Mouse (Mus musculus) embryonic stem cell, embryonic (primary cell): ENCODE measurements around the gene Nme4.

Source experiments
- CTCF ChIA-PET, 4 experiments: fragments of 300-600 bp in 2 of 4; fragments of 350-600 bp in 2 of 4; sonication (Branson Sonifier 250); formaldehyde crosslinking; loops; one replicate each; lab custom pipeline; 2022; ENCODE audit warnings: inconsistent platforms in 2 of 4; lab: Charles Lee
- POLR2A ChIA-PET, 4 experiments: fragments of 300-600 bp in 2 of 4; fragments of 350-600 bp in 2 of 4; sonication (Branson Sonifier 250); formaldehyde crosslinking; loops; one replicate each; lab custom pipeline; 2022; ENCODE audit warnings: antibody characterized with exemption in 4 of 4, inconsistent platforms in 1 of 4; lab: Charles Lee

The Nme4 gene

DNA sequence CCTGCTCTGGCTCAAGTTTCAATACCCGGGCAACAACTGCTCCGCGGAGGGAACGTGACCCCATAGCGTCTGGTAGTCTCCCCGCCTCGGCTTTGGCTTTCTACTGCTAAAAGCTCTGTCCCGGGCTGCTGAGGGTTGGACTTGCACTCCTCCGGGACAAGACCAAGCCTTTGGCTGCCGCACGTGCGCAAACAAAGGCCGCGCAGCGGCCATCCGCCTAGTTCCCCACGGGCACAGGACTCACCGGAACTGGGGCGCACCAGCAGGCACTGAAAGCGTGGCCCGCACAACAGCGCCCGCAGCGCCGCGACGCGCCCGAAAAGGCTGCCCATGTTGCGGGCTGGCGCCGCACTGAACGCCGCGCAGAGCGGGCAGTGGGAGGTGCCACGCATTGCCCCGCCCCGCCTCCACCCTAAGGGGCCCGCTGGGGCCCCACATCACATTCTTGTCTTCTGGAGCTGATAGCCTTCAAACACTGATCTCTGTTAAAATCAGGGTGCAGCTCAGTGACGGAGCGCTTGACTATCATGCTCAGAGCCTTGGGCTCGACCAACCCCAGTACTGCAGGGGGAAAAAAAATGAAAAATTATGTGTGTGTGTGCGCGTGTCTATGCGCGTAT, at the start of gene Nme4:
TSS of gene Nme4 (minus strand) at position 482 of the 620 bp plus-strand sequence.
- POLR2A ChIA-PET = interaction anchor here in 3 of 4 experiments (0.6 to 11.1 kb wide), 30 partner anchors 10 to 227 kb away, joined by 3 to 106 read pairs (median 3); partner anchors contain the start of genes Rab11fip3 (in 3 of the 3), Luc7l (in 2 of the 3), Tmem8 (in 2 of the 3) and Mrpl28 (in 1 of the 3)
- CTCF ChIA-PET = interaction anchor here (0.5 to 2.0 kb wide), 9 partner anchors 18 to 173 kb away, joined by 4 to 7 read pairs (median 5); partner anchors contain the start of genes Mrpl28 (in 1 of the 4) and Tmem8 (in 1 of the 4)

DNA sequence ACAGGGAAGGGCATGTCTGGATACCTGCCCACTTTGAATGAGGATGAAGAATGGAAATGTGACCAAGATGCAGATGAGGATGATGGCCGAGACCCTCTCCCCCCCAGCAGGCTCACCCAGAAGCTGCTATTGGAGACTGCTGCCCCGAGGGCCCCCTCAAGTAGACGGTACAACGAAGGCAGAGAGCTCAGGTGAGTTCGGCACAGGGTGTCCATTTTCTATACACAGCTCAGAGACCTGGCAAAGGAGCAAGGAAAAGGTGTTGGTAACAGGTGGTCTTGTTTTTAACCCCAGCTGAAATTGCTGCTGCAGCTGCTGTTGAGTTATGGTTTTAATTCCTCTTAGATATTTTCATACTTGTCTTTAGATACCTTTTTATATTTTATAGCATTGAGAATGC, 48.0 kb upstream of the Nme4 start:
- POLR2A ChIA-PET = interaction anchor here in 3 of 4 experiments (0.5 to 1.4 kb wide), 6 partner anchors 10 to 311 kb away, joined by 3 to 5 read pairs (median 3); partner anchors contain the start of genes Mrpl28 (in 2 of the 3) and Stub1 (in 1 of the 3)
- CTCF ChIA-PET = interaction anchor here in 2 of 4 experiments (0.6 to 0.9 kb wide), 2 partner anchors 20 to 48 kb away, joined by 3 to 4 read pairs; partner anchors contain the start of gene Mrpl28 (in 1 of the 2)

GRCm38 (mm10) chr17:26142796-26143195, 47.4 kb upstream of the Nme4 start:
- CTCF ChIA-PET = interaction anchor here in 1 of 4 experiments (0.9 kb wide), 1 partner anchor 20 kb away, joined by 4 read pairs; the partner anchor contains the start of gene Mrpl28
- POLR2A ChIA-PET = interaction anchor here in 3 of 4 experiments (0.5 to 1.4 kb wide), 6 partner anchors 9 to 310 kb away, joined by 3 to 5 read pairs (median 3); partner anchors contain the start of genes Mrpl28 (in 2 of the 3) and Stub1 (in 1 of the 3)

GRCm38 (mm10) chr17:26138901-26139381, 43.5 kb upstream of the Nme4 start:
- ChIA-PET POLR2A (interaction anchor here (0.6 to 2.6 kb wide), 31 partner anchors 9 to 412 kb away, joined by 3 to 25 read pairs (median 4); partner anchors contain the start of genes Mrpl28 (in 3 of the 4), Fam234a (in 2 of the 4), Tmem8 (in 2 of the 4) and Decr2 (in 1 of the 4)), CTCF (interaction anchor here in 3 of 4 experiments (0.6 to 1.8 kb wide), 11 partner anchors 16 to 776 kb away, joined by 3 to 6 read pairs (median 4); partner anchors contain the start of genes Decr2 (in 1 of the 3) and Mrpl28 (in 1 of the 3))

DNA sequence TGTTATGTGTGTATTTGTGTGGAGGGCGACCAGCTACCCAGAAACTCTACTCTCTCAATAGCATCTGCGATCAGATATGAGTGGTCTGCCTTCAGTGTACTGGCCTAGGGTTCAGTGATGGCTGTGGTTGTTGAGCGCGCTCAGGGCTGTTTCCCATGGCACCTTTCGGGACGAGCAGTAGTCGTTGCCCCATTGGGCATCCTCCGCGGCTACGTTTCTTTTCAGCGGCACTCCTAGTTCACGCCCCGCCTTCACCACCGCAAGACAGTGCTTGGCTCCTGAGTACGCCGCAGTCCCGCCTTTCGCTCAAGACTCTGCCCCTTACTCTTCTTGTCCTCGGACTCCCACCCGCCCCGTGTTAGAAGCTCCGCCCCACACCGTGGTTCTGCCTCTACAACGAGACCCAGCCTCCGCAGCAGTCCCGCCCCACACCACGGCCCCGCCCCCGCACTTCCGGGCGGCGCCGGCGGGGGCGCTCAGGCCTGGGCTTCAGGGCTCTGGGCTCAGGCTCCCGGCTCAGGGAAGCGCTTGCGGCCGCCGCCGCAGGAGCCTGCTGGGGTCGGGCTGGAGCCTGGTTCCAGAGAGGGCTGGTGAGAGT, 42.9 kb upstream of the Nme4 start, which contains the start of gene Axin1:
TSS of gene Axin1 (plus strand) at position 450 of the 598 bp plus-strand sequence.
- ChIA-PET POLR2A (interaction anchor here (0.5 to 2.6 kb wide), 37 partner anchors 8 to 411 kb away, joined by 3 to 25 read pairs (median 3); partner anchors contain the start of genes Mrpl28 (in 3 of the 4), Fam234a (in 2 of the 4), Tmem8 (in 2 of the 4) and Arhgdig (in 1 of the 4)), CTCF (interaction anchor here (0.5 to 1.8 kb wide), 16 partner anchors 15 to 775 kb away, joined by 3 to 6 read pairs (median 3); partner anchors contain the start of genes Decr2 (in 1 of the 4), Mrpl28 (in 1 of the 4) and Tmem8 (in 1 of the 4))

GRCm38 (mm10) chr17:26137751-26138130, 42.3 kb upstream of the Nme4 start:
- CTCF ChIA-PET = interaction anchor here (0.5 to 1.8 kb wide), 13 partner anchors 15 to 397 kb away, joined by 3 to 6 read pairs (median 3); partner anchors contain the start of genes Decr2 (in 1 of the 4), Mrpl28 (in 1 of the 4) and Tmem8 (in 1 of the 4)

GRCm38 (mm10) chr17:26137106-26137750, 41.8 kb upstream of the Nme4 start:
- ChIA-PET CTCF (interaction anchor here in 1 of 4 experiments (1.8 kb wide), 1 partner anchor 14 kb away, joined by 6 read pairs; the partner anchor contains the start of gene Mrpl28), POLR2A (interaction anchor here in 3 of 4 experiments (0.6 to 2.6 kb wide), 15 partner anchors 9 to 405 kb away, joined by 3 to 25 read pairs (median 4); partner anchors contain the start of genes Mrpl28 (in 3 of the 3), Tmem8 (in 2 of the 3) and Decr2 (in 1 of the 3))

More at GRCm38 (mm10) chr17:26137751-26138130, 42.3 kb upstream of the Nme4 start:
- POLR2A ChIA-PET = interaction anchor here (0.5 to 2.6 kb wide), 32 partner anchors 8 to 411 kb away, joined by 3 to 25 read pairs (median 4); partner anchors contain the start of genes Mrpl28 (in 3 of the 4), Fam234a (in 2 of the 4), Tmem8 (in 2 of the 4) and Arhgdig (in 1 of the 4)

DNA sequence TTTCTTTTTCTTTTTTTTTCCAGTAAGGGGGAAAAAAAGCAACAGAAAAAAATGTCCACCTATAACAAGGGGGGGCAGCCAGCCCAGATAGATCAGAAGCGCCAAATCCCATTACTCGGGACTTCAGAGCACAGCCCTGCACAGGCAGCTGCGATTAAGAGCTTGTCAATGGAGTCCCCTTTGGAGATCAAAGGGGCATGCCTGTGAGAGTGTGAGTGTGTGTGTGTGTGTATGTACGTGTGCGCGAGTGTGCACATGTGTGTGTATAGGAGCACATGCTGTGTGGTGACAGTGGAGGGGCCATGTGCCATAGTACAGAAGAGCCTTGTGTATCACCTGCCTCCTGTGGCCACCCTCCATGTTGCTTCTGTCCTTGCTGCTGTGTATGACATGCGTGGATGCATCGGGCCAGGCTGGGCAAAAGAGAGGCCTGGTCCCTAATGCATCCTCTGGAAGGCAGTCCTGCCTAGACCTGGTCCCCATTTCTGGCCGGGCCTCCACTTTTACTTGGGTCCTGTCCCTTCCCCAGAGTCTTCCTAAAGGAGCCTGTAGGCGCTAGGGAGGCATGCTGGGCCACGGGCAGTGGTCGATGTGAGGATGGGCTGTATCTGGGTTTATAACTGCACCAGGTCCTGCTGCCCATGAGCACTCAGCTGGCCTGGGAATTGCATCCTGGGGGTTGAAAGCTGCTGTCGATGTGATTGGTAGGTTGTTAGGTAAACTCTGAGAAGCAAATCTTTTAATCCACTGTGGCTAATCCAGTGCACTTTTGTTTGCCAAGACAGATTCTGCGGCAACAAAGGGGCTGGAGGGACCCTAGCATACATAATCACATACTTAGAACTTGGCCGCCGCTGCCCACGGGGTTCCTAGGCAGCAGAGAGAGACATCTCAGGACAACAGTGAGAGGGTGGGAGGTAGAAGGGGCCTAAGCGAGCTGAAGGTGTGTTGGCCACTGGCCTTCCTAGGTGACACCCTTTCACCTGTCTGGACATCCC, 36.8 kb upstream of the Nme4 start:
- POLR2A ChIA-PET = interaction anchor here in 2 of 4 experiments (0.7 to 1.2 kb wide), 5 partner anchors 8 to 91 kb away, joined by 3 to 4 read pairs (median 4); partner anchors contain the start of gene Mrpl28 (in 1 of the 2)
- CTCF ChIA-PET = interaction anchor here in 1 of 4 experiments (1.0 kb wide), 1 partner anchor 309 kb away, joined by 3 read pairs; the partner anchor contains the start of gene Wdr24

GRCm38 (mm10) chr17:26131062-26131732, 35.8 kb upstream of the Nme4 start:
- POLR2A ChIA-PET = interaction anchor here in 3 of 4 experiments (0.7 to 1.3 kb wide), 8 partner anchors 8 to 90 kb away, joined by 3 to 4 read pairs (median 3); partner anchors contain the start of genes Nme4 (in 2 of the 3) and Mrpl28 (in 1 of the 3)
- CTCF ChIA-PET = interaction anchor here in 1 of 4 experiments (1.0 kb wide), 1 partner anchor 308 kb away, joined by 3 read pairs; the partner anchor contains the start of gene Wdr24

DNA sequence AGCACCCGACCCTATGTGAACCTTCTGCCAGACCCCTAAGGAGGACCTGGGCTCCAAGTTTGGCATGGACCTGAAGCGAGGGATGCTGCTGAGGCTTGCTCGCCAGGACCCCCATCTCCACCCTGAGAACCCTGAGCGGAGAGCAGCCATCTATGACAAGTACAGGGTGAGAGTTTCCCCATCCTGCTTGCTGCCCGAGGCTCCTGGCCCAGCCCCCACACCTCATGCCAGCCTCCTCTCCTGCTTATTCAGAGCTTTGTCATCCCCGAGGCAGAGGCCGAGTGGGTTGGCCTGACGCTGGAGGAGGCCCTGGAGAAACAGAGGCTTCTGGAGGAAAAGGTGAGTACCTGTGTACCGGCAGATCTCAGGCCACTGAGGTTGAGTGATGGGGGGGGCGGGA, 29.8 kb upstream of the Nme4 start:
- ChIA-PET CTCF (no interaction called here), POLR2A (interaction anchor here in 2 of 4 experiments (2.3 to 6.2 kb wide), 3 partner anchors 8 to 13 kb away, joined by 7 to 61 read pairs (median 25); partner anchors contain the start of genes Axin1 (in 1 of the 2) and Tmem8 (in 1 of the 2))

DNA sequence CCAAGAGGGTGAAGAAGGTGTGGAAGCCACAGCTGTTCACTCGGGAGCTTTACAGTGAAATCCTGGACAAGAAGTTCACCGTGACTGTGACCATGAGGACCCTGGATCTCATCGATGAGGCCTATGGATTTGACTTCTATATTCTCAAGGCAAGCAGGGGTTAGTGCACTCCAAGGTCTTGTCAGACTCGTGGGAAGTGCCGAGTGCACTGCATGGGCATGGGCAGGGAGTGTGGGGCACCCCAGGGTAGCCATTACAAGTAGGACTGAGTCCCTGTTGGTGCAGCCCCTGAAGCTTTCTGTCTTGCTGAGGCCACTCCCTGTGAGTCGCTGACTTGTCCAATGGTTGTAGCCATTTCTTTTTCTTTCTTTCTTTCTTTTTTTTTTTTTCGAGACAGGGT, 29.2 kb upstream of the Nme4 start:
- POLR2A ChIA-PET = interaction anchor here in 3 of 4 experiments (0.7 to 6.2 kb wide), 16 partner anchors 9 to 291 kb away, joined by 3 to 61 read pairs (median 4); partner anchors contain the start of genes Decr2 (in 2 of the 3), Tmem8 (in 2 of the 3), Axin1 (in 1 of the 3) and Stub1 (in 1 of the 3)
- CTCF ChIA-PET = interaction anchor here in 1 of 4 experiments (1.4 kb wide), 1 partner anchor 113 kb away, joined by 3 read pairs; no protein-coding TSS in a partner anchor

DNA sequence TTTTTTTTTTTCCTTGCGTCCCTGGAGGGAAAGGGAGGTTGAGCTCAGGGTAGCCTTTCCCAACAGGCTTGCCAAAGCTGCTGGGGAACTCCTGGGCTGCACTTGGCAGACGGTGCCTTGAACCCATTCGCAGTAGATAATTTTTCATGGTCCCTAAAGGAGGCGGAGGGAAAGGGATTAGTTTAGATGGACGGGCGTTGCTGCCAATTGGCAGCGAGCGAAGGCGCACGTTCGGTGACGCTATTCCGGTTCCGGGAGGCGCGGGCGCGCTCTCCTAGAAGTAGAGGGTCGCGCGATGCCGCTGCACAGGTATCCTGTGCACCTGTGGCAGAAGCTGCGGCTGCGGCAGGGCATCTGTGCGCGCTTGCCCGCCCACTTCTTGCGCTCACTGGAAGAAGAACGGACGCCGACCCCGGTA, 27.9 kb upstream of the Nme4 start, which contains the start of gene Mrpl28:
TSS of gene Mrpl28 (plus strand) at position 234 of the 418 bp plus-strand sequence.
- ChIA-PET POLR2A (interaction anchor here (0.5 to 6.2 kb wide), 39 partner anchors 9 to 1075 kb away, joined by 3 to 61 read pairs (median 4); partner anchors contain the start of genes Axin1 (in 4 of the 4), Tmem8 (in 3 of the 4), Stub1 (in 2 of the 4) and Cuta (in 1 of the 4)), CTCF (interaction anchor here (0.6 to 2.4 kb wide), 17 partner anchors 9 to 304 kb away, joined by 3 to 8 read pairs (median 4); partner anchors contain the start of genes Tmem8 (in 2 of the 4) and Axin1 (in 1 of the 4))

DNA sequence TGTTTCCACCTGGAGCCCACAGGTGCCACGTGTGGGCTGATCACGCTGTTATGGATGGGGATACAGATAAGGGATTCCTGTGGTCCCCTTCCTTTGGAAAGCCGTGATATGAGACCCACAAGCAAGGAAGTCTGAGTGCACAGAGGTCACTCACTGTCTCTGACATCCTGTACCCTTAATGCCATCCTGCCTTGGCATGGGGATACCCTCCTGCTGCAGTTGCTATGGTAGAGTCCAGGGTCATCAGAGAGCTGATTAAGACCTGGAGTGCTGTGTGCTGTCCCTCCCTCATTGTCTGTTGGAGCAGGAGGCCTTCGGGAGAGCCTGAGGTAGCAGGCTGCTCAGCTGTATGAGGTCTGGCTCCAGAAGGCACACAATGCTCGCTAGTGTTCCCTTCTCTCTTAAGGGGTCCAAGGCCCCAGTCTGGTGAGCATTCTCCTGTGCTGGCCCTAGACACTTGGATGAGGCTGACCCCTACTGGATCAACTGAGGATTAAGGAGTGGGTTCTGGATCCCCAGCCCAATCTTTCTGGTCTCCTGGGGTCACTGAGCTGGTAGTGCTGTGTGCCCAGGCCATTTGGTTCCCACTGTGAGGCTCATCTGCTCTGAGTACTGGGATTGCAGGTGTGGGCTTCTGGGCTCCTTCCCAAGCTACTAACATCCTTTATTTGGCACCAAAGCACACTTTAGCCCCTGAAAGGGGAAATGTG, 27.2 kb upstream of the Nme4 start:
- ChIA-PET CTCF (interaction anchor here (0.6 to 2.4 kb wide), 14 partner anchors 9 to 107 kb away, joined by 3 to 8 read pairs (median 4); partner anchors contain the start of genes Tmem8 (in 2 of the 4) and Axin1 (in 1 of the 4)), POLR2A (interaction anchor here (0.6 to 6.2 kb wide), 29 partner anchors 9 to 1075 kb away, joined by 3 to 61 read pairs (median 4); partner anchors contain the start of genes Axin1 (in 4 of the 4), Tmem8 (in 3 of the 4), Decr2 (in 1 of the 4) and Mcrip2 (in 1 of the 4))
